Mouse (Mus musculus) retina, adult 2 months (tissue): ENCODE data around the gene Cdk5.
A peak's percentile ranks its signal among the peaks of the same experiment; 100 is the strongest.
"Not testable (repeated sequence)": the region's sequence is repeated elsewhere in the genome, so short reads cannot be mapped to it uniquely, and the experiment has no call there.

Experiments used
- DNase-seq: peaks from one replicate; pipeline ENCODE4 v3.0.0-alpha.2; 2012; ENCODE audit warnings: low read depth, low spot score

The Cdk5 gene

GRCm38 (mm10) chr5:24399686-24400085 lies 23.6 kb downstream of the Cdk5 start:
- DNase-seq, result no peak

GRCm38 (mm10) chr5:24396254-24396653 lies 27.1 kb downstream of the Cdk5 start:
- DNase-seq, result not testable (repeated sequence)

GRCm38 (mm10) chr5:24394165-24394894 lies 29.0 kb downstream of the Cdk5 start:
- DNase-seq, result peak; percentile 97

GRCm38 (mm10) chr5:24393392-24393997 lies 29.8 kb downstream of the Cdk5 start, which contains the start of gene Abcb8:
Abcb8 (plus strand) TSS chr5:24393663.
- peak; percentile 73 for DNase-seq

GRCm38 (mm10) chr5:24392724-24393123 lies 30.6 kb downstream of the Cdk5 start:
- DNase-seq, result no peak

- no peak for DNase-seq
Measured at GRCm38 (mm10) chr5:24391864-24392263, 31.5 kb downstream of the Cdk5 start, which contains the start of gene Atg9b. Atg9b (minus strand) TSS chr5:24392143.

- no peak for DNase-seq
Measured at GRCm38 (mm10) chr5:24389658-24390020, 33.7 kb downstream of the Cdk5 start.

GRCm38 (mm10) chr5:24389011-24389657 lies 34.2 kb downstream of the Cdk5 start:
- no peak for DNase-seq

GRCm38 (mm10) chr5:24388246-24388915 lies 34.9 kb downstream of the Cdk5 start:
- DNase-seq, result no peak

- DNase-seq, result no peak
Measured at GRCm38 (mm10) chr5:24387264-24388241, 35.8 kb downstream of the Cdk5 start.

- no peak for DNase-seq
Measured at GRCm38 (mm10) chr5:24385887-24386550, 37.3 kb downstream of the Cdk5 start.

- no peak for DNase-seq
Measured at GRCm38 (mm10) chr5:24385374-24385773, 38.0 kb downstream of the Cdk5 start.

- DNase-seq, result no peak
Measured at GRCm38 (mm10) chr5:24384407-24384806, 38.9 kb downstream of the Cdk5 start.

- DNase-seq, result peak; percentile 86
Measured at GRCm38 (mm10) chr5:24383026-24383859, 40.1 kb downstream of the Cdk5 start.

GRCm38 (mm10) chr5:24381988-24382387 lies 41.3 kb downstream of the Cdk5 start:
- no peak for DNase-seq

GRCm38 (mm10) chr5:24381486-24381885 lies 41.8 kb downstream of the Cdk5 start:
- DNase-seq, result no peak

- DNase-seq, result no peak
Measured at GRCm38 (mm10) chr5:24380499-24380898, 42.8 kb downstream of the Cdk5 start.

- no peak for DNase-seq
Measured at GRCm38 (mm10) chr5:24379501-24379900, 43.8 kb downstream of the Cdk5 start.

- DNase-seq, result no peak
Measured at GRCm38 (mm10) chr5:24378700-24379099, 44.6 kb downstream of the Cdk5 start.
